Mouse (Mus musculus) mesoderm, embryonic 11.5 days (tissue): ENCODE results near the gene Tent5a.

Experiments used
- DNase-seq: peaks from one replicate; pipeline ENCODE4 v3.0.0-alpha.2; 2012; ENCODE audit warnings: low read depth, low spot score

The Tent5a gene

GRCm38 (mm10) chr9:85316122-85316521 lies 11.0 kb downstream of the Tent5a start:
- DNase-seq = no peak

- DNase-seq = no peak
Measured at GRCm38 (mm10) chr9:85312473-85312872, 14.7 kb downstream of the Tent5a start, which contains the start of gene Gm11114. Gene Gm11114, plus strand, starts transcription at chr9:85312773.

- DNase-seq = no peak
Measured at GRCm38 (mm10) chr9:85303378-85303777, 23.8 kb downstream of the Tent5a start.

DNA sequence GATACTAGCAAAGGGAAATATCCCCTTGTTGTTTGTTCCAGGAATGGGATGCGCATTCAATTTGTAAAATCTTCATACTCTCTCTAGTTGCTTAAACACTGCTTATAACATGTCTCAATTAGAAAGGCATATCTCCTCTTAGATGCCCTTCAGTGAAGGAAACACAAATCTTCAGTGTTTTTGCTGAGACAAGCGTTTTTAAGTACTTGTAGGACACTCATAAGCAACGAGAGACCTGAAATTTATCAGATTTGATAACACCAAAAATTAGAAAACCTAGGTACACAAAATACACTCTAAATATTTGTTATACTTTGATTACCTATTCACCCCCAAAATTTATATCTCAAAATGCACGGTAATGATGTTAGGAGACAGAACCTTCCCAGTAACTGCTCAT lies 24.3 kb downstream of the Tent5a start:
- no peak for DNase-seq

- no peak for DNase-seq
Measured at GRCm38 (mm10) chr9:85274114-85274513, 53.0 kb downstream of the Tent5a start.
